Mouse (Mus musculus): Measurements from ENCODE around the gene Fcrla.
A peak's percentile ranks its signal among the peaks of the same experiment; 100 is the strongest.

Gene Fcrla

GRCm38 (mm10) chr1:170884978-170885561 lies 42.3 kb downstream of the Fcrla start, which contains the start of the genes Gm26620 and Dusp12:
TSS of gene Gm26620 (plus strand) at chr1:170885065.
TSS of gene Dusp12 (minus strand) at chr1:170885540.
- DNase-seq: peak; percentile 99

DNA sequence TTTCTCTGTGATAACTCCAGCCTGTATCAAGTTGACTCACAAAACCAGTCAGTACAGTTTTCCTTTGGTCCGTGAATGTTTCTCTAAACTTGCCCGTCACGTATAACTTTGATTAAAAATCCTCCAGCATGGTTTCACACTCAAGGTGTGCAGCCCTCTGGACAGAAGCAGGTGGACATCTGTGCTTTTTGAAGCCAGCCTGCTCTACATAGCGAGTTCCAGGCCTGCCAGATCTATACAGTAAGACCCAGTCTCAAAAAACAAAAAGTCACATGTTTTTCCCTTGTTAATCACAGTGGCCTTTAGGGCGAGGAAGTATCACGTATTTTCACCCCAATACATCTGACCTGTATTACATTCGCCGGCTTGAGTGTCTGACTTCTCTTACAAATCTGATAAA lies 43.0 kb downstream of the Fcrla start:
- peak; percentile 82 for DNase-seq

DNA sequence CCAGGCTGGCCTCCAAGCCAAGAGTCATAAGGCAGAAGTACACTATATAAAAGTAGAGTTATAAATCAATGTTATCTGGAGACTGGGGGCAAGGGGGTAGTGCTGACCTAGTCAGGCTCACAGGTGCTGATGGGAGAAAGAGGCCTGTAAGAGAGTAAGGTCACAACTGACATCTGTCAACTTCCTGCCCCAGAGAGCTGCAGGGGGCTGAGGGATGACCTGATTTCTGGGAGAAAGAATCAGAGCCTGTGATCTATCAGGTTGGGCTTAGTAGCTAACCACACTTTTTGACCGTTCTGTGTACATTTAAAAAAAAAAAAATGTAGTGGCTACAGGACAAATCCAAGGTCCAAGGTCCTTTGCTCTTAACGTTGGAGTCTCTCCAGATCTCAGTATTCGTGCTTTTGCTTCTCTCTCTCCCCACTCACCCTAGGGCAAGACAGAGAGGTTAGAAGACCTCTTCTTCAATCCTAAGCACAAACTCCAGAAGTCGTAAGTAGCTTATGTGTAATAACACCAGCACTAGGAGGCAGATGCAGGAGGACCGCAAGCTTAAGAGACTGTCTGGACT lies 44.4 kb downstream of the Fcrla start:
- peak; percentile 56 for DNase-seq

DNA sequence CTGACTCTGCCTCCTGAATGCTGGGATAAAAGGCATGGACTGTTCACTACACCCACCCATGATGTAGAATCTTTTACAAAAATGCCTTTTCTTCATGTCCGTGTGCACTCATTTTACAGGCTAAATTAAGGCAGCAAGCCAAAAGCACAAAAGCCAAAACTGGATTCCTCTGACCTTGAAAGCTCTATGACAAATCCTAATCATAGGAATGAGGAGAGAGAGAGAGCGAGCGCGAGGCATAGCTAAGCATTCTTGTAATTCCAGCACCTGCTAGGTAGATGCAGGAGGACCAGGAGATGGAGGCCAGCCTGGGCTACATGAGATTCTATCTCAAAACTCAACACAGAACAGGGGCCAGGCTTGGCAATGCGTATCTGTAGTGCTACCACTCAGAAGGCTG lies 50.5 kb downstream of the Fcrla start:
- peak; percentile 58 for DNase-seq

DNA sequence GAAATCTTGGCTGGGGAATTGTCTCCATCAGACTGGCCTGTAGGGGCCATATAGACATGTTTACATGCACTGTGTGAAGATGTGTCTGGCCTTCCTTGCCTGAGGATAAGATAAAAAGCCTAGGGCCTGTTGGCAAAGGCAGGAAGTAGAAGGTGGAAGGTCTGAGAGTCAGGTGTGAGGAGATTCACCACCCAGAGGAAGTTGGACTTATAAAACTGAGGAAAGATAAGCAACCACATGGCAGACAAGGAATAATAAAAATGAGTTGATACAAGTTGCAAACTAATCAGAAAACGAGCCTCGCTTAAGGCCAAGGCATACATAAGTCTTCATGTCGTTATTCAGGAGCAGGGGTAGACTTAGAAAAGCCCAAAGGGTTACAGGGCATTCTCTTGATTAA lies 51.7 kb downstream of the Fcrla start:
- DNase-seq: no peak

GRCm38 (mm10) chr1:170871961-170872360 lies 55.4 kb downstream of the Fcrla start:
- DNase-seq: no peak

DNA sequence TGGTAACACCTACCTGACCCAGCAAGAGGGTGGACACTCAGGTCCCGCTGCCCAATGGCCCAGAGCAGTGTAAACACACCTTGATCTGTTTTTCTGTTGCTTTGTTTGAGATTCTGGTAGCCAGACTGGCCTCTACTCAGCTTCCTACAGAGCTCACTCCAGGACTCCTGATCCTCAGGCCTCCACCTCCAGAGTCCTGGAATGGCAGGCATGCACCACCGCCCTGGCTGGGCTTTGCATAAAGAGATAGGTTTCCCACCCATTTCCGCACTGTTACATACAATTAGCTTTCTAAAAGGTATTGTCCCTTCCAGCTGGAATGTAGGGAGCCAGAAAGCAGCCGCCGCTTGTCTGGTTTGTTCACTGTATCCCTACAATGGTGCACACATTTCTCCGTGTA lies 56.0 kb downstream of the Fcrla start:
- DNase-seq: peak; percentile 85

GRCm38 (mm10) chr1:170868905-170869283 lies 58.5 kb downstream of the Fcrla start:
- no peak for DNase-seq

DNA sequence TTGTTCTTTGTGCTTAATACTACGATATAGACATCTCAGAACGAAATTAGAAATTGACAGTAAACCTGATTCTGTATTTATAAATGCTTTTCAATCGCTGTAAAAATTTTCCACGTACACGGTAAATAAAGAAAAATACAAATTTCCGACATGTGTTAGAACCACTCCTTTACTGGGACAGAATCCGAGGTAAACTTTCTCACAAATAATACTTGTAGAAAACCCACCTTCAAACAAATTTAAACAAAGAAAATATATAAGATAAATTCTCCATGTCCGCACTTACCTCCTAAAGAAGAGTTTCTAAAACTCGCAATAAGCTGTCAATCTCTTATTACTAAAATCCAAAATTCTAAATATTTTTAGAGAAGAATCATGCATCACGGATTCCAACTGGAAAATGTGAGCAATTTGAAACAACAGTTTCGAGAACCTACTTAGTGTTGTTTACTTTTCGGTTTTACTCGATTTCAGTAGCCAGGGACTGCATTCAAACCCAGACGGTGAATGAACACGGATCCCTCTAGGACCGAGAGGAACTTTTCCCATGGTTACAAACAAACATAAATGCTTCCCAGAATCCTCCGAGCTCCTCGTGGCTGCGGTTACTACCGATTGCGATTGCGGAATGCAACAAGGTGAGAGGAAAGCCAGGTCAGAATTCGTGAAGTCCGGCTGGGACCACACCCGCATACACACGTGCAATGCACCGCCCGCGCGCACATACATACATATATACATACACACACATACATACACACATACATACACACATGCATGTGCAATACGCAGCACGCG lies 59.1 kb downstream of the Fcrla start:
- DNase-seq: peak; percentile 97

- peak; percentile 99 for DNase-seq
Measured at GRCm38 (mm10) chr1:170867691-170868105, 59.7 kb downstream of the Fcrla start, which contains the start of gene Atf6. TSS of gene Atf6 (minus strand) at chr1:170867771.

Data from heart, adult 11 months (tissue).